Mouse (Mus musculus): ENCODE results near the gene Trir. TPM values are rescaled to one million over a fixed set of nuclear protein-coding genes. Genes with fewer than 3 reads are reported as not detected.

Trir gene
- total and polyA plus RNA-seq, 2 experiments: 69.5 to 94.1 TPM

DNA sequence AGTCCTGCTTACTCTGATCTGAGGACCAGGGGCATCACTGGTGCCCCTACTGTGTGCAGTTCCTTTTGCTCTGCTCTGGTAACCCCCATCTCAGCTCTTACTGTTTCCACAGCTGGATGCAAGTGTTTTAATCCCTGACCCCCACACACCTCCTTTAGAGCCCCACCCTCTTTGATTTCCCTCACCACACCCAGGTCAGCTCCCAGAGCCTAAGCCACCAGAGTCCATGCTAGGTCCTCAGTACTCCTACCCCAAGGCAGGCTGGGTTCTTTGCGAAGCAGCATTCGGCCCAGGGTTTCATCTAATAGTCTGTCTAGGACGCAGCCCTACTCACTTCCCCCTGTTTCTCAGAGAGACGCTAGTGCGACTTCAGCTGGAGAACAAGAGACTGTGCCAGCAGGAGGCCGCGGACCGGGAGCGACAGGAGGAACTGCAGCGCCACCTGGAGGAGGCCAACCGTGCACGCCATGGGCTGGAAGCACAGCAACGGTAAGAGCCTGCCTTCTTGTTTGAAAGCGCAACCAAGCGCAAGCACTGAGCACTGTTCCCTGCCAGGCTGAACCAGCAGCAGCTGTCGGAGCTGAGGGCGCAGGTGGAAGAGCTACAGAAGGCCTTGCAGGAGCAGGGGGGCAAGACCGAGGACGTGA is 28.9 kb upstream of the Trir start:
- WGBS: 29% methylated on average over 19 of the region's 19 CpGs
- no peaks in the 10 kb centered on the region for H3K27me3 ChIP-seq (ENCODE audit: control insufficient read depth, insufficient read depth, low read length)
- H3K9ac ChIP-seq (ENCODE audit: low read depth, low read length): no peak overlapping the region
- no peak for TF ChIP-seq POLR2A (IDR thresholded peaks at IDR 0.05; ENCODE audit: extremely low read depth, insufficient read depth, low read length)
- peak; percentile 98 for TF ChIP-seq CTCF (IDR thresholded peaks at IDR 0.05; ENCODE audit: low read depth, low read length)
- H3K4me1 ChIP-seq (ENCODE audit: control insufficient read depth, insufficient read depth, low read length): no peaks in the 10 kb centered on the region; the same call in 1 of the 2 replicates
- no peak overlapping the region for H3K27ac ChIP-seq (replicated peaks; ENCODE audit: insufficient read depth, low read depth, low read length)
- peaks cover 3% of the 10 kb centered on the region; the same call in 1 of the 2 replicates for H3K36me3 ChIP-seq (ENCODE audit: control insufficient read depth, insufficient read depth, low read length)
- no peak overlapping the region for H3K4me3 ChIP-seq (ENCODE audit: insufficient read depth, low read depth, low read length)
- DNase-seq (ENCODE audit: extremely low read depth, low read depth, low spot score): peak; percentile 56
- no peaks in the 10 kb centered on the region for H3K79me2 ChIP-seq (ENCODE audit: control insufficient read depth, insufficient read depth, low read length)

DNA sequence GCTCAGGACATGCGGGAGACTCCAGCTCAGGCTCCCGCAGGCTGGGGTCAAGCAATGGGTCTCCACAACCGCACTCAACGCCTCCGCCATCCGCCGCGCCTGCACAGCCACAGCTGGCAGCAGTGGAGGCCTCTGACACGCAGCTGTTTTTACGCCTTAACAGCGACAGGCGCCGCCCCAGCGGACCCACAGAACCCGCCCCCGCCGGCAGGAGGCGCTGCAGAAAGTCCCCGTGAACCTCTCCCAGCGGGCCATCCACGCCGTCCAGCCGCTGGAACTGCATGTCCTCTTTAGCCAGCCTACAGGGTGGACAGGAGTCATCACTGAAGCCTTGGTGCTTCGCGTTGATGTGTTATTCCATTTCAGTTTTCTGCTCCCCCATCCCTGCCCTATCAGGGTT is 18.9 kb upstream of the Trir start:
- TF ChIP-seq POLR2A (IDR thresholded peaks at IDR 0.05; ENCODE audit: extremely low read depth, insufficient read depth, low read length): no peak
- peak; percentile 66 for TF ChIP-seq CTCF (IDR thresholded peaks at IDR 0.05; ENCODE audit: low read depth, low read length)
- Histone ChIP-seq H3K27ac (replicated peaks; ENCODE audit: insufficient read depth, low read depth, low read length) (no peak overlapping the region), H3K27me3 (ENCODE audit: control insufficient read depth, insufficient read depth, low read length) (peaks cover 13% of the 10 kb centered on the region), H3K4me3 (ENCODE audit: insufficient read depth, low read depth, low read length) (no peak overlapping the region; the same call in 1 of the 2 replicates), H3K79me2 (ENCODE audit: control insufficient read depth, insufficient read depth, low read length) (no peaks in the 10 kb centered on the region), H3K36me3 (ENCODE audit: control insufficient read depth, insufficient read depth, low read length) (no peaks in the 10 kb centered on the region), H3K4me1 (ENCODE audit: control insufficient read depth, insufficient read depth, low read length) (no peaks in the 10 kb centered on the region), H3K9ac (ENCODE audit: low read depth, low read length) (no peak overlapping the region)
- 35% methylated on average over 25 of the region's 25 CpGs for WGBS
- DNase-seq (ENCODE audit: extremely low read depth, low read depth, low spot score): no peak

DNA sequence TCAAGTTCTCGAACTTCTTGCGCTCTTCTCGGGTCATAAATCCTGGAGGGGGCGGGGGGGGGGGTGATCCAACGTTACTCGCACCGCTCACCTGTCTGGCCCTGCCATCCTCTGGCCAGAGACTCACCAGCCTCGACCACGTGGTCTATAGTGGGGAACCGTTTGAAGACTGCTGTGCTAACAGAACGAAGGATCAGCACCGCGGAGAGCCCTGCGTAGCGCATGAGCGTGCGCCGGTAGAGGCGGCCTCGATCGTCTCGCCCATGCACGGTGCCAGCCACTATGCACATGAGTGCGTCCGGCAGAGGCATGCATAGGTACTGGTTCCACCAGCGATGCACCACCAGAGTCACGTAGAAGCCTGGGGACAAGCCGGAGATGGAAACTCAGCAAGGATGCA is 15.4 kb upstream of the Trir start:
- H3K27ac ChIP-seq (replicated peaks; ENCODE audit: insufficient read depth, low read depth, low read length): no peak overlapping the region
- WGBS: 20% methylated on average over 28 of the region's 28 CpGs
- no peak overlapping the region for H3K4me3 ChIP-seq (ENCODE audit: insufficient read depth, low read depth, low read length)
- TF ChIP-seq POLR2A (IDR thresholded peaks at IDR 0.05; ENCODE audit: extremely low read depth, insufficient read depth, low read length): no peak
- TF ChIP-seq CTCF (IDR thresholded peaks at IDR 0.05; ENCODE audit: low read depth, low read length): no peak
- no peaks in the 10 kb centered on the region for H3K79me2 ChIP-seq (ENCODE audit: control insufficient read depth, insufficient read depth, low read length)
- H3K27me3 ChIP-seq (ENCODE audit: control insufficient read depth, insufficient read depth, low read length): peaks cover 13% of the 10 kb centered on the region
- no peaks in the 10 kb centered on the region for H3K4me1 ChIP-seq (ENCODE audit: control insufficient read depth, insufficient read depth, low read length)
- no peaks in the 10 kb centered on the region for H3K36me3 ChIP-seq (ENCODE audit: control insufficient read depth, insufficient read depth, low read length)
- DNase-seq (ENCODE audit: extremely low read depth, low read depth, low spot score): no peak
- H3K9ac ChIP-seq (ENCODE audit: low read depth, low read length): no peak overlapping the region

DNA sequence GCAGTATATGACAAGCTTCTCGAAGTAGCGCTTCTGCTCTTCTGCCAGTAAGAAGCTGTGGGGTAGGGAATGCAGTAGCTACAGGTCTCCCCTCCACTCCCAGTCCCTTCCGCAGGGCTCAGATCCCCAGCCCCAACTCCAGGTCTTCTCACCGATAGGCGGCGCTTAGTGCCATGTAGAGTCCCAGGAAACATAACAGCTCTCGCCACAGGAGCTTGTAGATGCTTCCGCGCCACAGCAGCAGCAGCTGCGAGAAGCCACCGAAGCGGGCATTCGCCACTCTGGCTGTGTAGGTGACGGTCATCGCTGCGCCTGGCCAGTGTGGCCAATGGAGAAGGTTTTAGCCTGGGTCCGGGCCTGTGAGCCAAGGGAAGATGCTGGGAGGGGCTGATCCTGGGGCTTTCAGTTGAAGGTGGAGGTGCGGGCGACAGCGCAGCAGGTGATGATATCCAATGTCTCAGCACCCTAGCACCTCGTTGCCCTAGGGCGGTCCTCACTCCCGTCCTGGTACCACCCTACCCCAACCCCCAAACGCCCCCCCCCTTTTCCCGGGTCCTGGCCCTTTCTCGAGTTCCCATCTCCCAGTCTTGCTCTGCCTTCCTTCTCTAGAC is 13.3 kb upstream of the Trir start:
- peaks cover 13% of the 10 kb centered on the region for H3K27me3 ChIP-seq (ENCODE audit: control insufficient read depth, insufficient read depth, low read length)

DNA sequence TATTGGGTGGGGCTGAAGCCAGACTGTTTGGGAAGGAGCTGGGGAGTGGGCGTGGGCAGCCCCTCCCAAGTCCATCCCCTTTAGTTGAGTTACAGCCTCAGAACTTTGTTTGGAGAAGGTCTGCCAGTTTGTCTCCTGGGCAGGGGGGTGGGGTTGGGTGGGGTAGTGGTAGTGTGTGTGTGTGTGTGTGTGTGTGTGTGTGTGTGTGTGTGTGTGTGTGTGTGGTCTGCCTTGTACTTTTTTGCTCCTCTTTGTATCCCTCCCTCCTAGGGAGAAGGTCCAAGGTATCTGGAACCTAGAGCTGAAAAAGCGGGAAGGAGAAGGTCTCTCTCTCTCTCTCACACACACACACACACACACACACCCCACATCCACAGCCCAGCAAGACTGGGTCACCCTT is 12.2 kb upstream of the Trir start, which contains the start of gene Best2:
Gene Best2, minus strand, starts transcription at position 101 of the 400 bp plus-strand sequence.
- H3K36me3 ChIP-seq (ENCODE audit: control insufficient read depth, insufficient read depth, low read length): no peaks in the 10 kb centered on the region; the same call in 1 of the 2 replicates
- no peaks in the 10 kb centered on the region for H3K79me2 ChIP-seq (ENCODE audit: control insufficient read depth, insufficient read depth, low read length)
- no peak for DNase-seq (ENCODE audit: extremely low read depth, low read depth, low spot score)
- no peaks in the 10 kb centered on the region for H3K4me1 ChIP-seq (ENCODE audit: control insufficient read depth, insufficient read depth, low read length)
- no peak within 1 kb of the TSS for H3K9ac ChIP-seq (ENCODE audit: low read depth, low read length)
- no peak within 1 kb of the TSS for H3K27ac ChIP-seq (replicated peaks; ENCODE audit: insufficient read depth, low read depth, low read length)
- peak within 1 kb of the TSS; percentile 2; the same call in 1 of the 2 replicates for H3K4me3 ChIP-seq (ENCODE audit: insufficient read depth, low read depth, low read length)
- peaks cover 9% of the 10 kb centered on the region for H3K27me3 ChIP-seq (ENCODE audit: control insufficient read depth, insufficient read depth, low read length)
- WGBS: 77% methylated on average over 2 of the region's 2 CpGs
- TF ChIP-seq POLR2A (IDR thresholded peaks at IDR 0.05; ENCODE audit: extremely low read depth, insufficient read depth, low read length) (no peak), CTCF (IDR thresholded peaks at IDR 0.05; ENCODE audit: low read depth, low read length) (no peak)

More for the DNA sequence above, 13.3 kb upstream of the Trir start:
- Histone ChIP-seq H3K4me3 (ENCODE audit: insufficient read depth, low read depth, low read length) (peak overlapping the region; percentile 2; the same call in 1 of the 2 replicates), H3K27ac (replicated peaks; ENCODE audit: insufficient read depth, low read depth, low read length) (no peak overlapping the region), H3K9ac (ENCODE audit: low read depth, low read length) (no peak overlapping the region), H3K36me3 (ENCODE audit: control insufficient read depth, insufficient read depth, low read length) (no peaks in the 10 kb centered on the region; the same call in 1 of the 2 replicates), H3K79me2 (ENCODE audit: control insufficient read depth, insufficient read depth, low read length) (no peaks in the 10 kb centered on the region), H3K4me1 (ENCODE audit: control insufficient read depth, insufficient read depth, low read length) (no peaks in the 10 kb centered on the region)
- 5% methylated on average over 26 of the region's 26 CpGs for WGBS
- no peak for TF ChIP-seq POLR2A (IDR thresholded peaks at IDR 0.05; ENCODE audit: extremely low read depth, insufficient read depth, low read length)
- TF ChIP-seq CTCF (IDR thresholded peaks at IDR 0.05; ENCODE audit: low read depth, low read length): peak; percentile 81
- peak; percentile 55 for DNase-seq (ENCODE audit: extremely low read depth, low read depth, low spot score)

DNA sequence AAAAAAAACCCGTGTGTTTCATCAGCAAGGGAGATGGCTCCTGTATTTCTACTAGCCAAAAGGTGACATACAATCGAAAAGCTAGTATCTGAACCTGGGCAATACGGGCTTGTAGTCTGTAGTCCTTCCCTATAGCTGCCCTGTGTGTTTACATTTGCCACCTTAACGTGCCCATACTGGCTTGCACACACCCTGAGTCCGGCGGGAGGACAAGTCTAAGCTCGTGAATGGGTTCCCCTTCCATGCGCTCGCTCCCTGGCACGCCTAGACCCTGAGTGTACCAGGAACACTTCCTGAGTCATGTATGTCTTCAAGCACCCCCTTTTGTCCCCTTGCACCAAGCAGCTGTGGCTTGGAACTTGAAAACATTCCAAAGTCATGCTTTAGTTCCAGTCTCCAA is 9.9 kb upstream of the Trir start:
- Histone ChIP-seq H3K9ac (ENCODE audit: low read depth, low read length) (no peak overlapping the region), H3K4me1 (ENCODE audit: control insufficient read depth, insufficient read depth, low read length) (no peaks in the 10 kb centered on the region), H3K36me3 (ENCODE audit: control insufficient read depth, insufficient read depth, low read length) (peaks cover 3% of the 10 kb centered on the region; the same call in 1 of the 2 replicates), H3K79me2 (ENCODE audit: control insufficient read depth, insufficient read depth, low read length) (no peaks in the 10 kb centered on the region), H3K4me3 (ENCODE audit: insufficient read depth, low read depth, low read length) (no peak overlapping the region), H3K27ac (replicated peaks; ENCODE audit: insufficient read depth, low read depth, low read length) (no peak overlapping the region), H3K27me3 (ENCODE audit: control insufficient read depth, insufficient read depth, low read length) (no peaks in the 10 kb centered on the region)
- 68% methylated on average over 10 of the region's 10 CpGs for WGBS
- no peak for DNase-seq (ENCODE audit: extremely low read depth, low read depth, low spot score)
- TF ChIP-seq CTCF (IDR thresholded peaks at IDR 0.05; ENCODE audit: low read depth, low read length) (no peak), POLR2A (IDR thresholded peaks at IDR 0.05; ENCODE audit: extremely low read depth, insufficient read depth, low read length) (no peak)
